Mouse (Mus musculus): Measurements from ENCODE around the gene Grid1.

Gene Grid1

GRCm38 (mm10) chr14:34837145-34837544 is 17.2 kb downstream of the Grid1 start:
- no peak for DNase-seq (ENCODE audit: low spot score in 2 of 2)

- DNase-seq (ENCODE audit: low spot score in 2 of 2) = no peak
Measured at GRCm38 (mm10) chr14:34838999-34839398, 19.1 kb downstream of the Grid1 start.

GRCm38 (mm10) chr14:34839898-34840297 is 20.0 kb downstream of the Grid1 start:
- no peak for DNase-seq (ENCODE audit: low spot score in 2 of 2)

DNA sequence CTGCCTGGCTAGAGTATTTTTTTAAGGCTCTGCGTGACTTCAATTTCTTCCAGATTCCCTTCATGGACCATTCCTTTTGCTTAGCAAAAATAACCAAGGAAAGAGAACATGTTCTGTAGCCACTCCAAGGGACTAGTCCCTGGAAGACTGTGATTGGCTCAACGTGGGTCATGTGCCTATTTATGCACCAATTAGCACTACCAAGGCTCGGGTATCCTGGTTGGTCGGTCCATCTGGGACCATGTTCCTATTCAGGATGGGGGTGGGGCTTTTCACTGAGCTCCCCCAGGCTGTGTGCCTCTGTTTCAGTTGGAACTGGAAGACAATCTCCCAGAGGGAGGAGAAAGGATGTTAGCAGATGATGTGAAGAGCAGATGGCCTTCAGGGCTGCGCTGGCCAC is 23.7 kb downstream of the Grid1 start:
- DNase-seq (ENCODE audit: low spot score in 2 of 2) = no peak

- no peak for DNase-seq (ENCODE audit: low spot score in 2 of 2)
Measured at GRCm38 (mm10) chr14:34844166-34844565, 24.3 kb downstream of the Grid1 start.

GRCm38 (mm10) chr14:34846799-34847198 is 26.9 kb downstream of the Grid1 start:
- no peak for DNase-seq (ENCODE audit: low spot score in 2 of 2)

DNA sequence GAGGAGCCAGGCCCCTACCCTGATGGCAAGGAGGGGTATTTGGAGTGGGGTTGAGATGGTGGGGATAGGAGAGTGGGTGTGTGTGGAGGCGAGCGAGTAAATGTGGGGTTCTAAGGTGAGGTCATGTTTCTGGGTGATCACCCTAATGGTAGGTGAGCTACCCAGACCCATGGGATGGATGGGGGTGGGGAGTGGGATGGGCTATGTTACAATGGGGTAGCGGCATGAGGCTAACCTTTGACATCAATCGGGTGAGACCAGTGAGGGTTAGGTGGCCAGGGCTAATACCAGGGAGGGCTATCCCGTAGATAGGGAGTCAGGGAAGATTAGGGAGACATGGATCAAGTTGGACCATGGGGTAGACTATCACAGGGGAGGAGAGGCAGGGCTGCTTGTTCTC is 27.7 kb downstream of the Grid1 start:
- no peak for DNase-seq (ENCODE audit: low spot score in 2 of 2)

- DNase-seq (ENCODE audit: low spot score in 2 of 2) = no peak
Measured at GRCm38 (mm10) chr14:34860891-34861780, 41.2 kb downstream of the Grid1 start.

GRCm38 (mm10) chr14:34867266-34867665 is 47.4 kb downstream of the Grid1 start:
- DNase-seq (ENCODE audit: low spot score in 2 of 2) = no peak

DNA sequence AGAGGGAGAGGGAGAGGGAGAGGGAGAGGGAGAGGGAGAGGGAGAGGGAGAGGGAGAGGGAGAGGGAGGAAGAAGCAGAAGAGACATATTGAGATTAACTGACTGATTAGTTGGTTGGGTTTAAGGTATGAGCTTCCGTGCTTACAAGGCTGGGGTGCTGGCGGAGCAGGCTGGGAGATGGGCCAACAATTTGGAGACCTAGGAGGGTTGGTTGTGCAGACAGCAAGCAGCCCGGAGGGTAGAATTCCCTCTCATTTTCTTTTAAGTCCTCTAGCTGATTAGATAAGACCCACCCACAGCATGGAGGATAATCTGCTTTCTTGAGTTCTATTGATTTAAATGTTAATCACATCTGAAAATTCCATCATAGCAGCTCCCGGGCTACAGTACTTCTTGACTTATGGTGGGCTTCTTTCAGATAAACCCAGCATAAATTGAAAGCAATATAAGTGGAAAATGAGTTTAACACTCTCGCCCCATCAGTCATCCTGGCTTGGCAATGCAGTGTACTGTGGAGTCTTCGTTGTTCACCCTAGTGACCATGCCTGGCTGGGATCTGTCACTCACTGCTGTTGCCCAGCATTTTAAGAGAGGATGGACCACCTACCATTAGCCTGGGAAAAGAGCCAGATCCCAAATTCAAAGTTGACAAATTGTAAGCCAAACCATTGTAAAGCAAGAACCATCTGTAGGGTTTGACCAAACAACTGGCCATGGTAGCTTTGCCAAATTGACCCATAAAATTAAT is 48.8 kb downstream of the Grid1 start:
- DNase-seq (ENCODE audit: low spot score in 2 of 2) = no peak

- no peak for DNase-seq (ENCODE audit: low spot score in 2 of 2)
Measured at GRCm38 (mm10) chr14:34879996-34880395, 60.1 kb downstream of the Grid1 start.

DNA sequence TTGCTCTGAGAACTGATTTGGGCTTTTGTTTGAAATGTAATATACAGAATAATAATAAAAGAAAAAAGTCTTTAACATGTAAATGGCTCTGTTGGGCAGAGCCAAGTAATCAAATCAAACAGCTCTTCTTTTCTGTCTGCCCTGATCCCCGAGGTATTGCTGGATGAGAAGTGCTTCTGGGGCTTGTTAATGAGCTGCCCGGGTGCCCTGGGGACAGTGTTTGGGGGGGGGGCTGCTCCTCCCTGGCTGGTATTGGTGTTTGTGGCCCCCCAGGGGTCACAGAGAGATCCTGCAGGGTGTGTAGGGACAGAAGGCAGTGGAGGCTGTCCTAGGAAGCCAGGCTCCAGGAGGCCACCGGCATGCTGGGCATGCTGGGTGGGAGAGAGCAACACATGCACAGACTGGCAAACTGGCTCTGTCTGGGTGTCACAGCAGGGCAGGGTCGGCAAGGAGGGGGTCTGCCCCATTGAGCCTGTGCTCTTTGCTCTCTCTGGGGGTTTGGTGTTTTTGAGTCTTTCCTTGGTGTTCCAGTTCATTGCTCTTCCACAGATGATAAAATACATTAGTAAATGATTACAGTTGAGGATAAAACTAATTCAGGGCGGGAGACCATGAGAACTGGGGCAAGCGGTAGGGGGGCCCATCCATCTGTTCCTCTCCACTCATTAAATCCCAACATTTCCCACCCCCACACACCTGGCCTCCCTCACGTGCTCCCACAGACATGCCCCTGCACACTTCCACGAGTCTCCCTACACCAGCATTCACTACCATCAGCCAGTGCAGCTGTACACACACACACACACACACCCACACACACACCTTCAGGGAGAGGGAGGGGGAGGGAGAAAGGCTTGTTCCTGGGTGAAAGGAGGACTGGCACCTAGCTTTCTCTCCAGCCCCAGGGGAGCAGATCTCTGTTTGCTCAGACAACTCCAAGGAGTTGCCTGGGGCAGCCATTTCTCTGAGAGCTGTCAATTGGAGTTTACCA is 60.8 kb downstream of the Grid1 start:
- no peak for DNase-seq (ENCODE audit: low spot score in 2 of 2)

DNA sequence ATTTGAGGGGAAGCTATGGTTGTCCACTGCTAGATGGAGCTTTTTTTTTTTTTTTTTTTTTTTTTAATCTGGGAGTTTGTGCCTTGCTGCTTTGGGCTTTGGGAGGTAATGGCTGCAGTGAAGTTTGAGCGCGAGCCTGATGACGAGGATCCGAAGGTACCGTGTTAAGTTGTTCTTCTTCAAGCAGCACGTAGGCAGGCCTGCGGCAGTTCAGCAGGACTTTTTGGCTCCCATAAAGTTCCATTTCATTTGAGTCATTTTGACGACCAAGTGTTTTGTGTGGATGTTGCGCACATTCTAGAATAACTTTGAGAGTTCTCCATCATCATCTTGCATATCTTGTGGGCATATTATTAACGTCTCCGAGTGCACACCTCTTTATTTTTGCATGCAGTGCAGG is 64.3 kb downstream of the Grid1 start:
- DNase-seq (ENCODE audit: low spot score in 2 of 2) = no peak

DNA sequence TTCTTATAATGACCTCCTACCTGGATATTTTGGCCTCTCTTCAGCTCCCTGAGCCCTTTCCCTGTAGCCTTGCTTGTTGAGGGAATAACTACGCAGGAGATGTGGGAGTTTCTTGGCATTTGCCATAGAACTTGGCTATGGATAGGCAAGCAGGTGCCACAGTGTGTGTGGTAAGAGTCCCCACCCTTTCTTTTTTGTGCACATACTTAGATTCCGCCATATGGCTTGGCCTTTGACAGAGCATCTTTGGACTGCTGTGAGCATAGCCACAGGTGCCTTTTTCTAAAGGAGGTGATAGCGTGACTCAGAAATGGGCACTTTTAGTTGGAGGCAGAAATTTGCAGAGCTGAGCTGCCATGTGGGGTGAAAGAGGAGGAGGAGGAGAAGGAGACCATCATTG is 64.7 kb downstream of the Grid1 start:
- DNase-seq (ENCODE audit: low spot score in 2 of 2) = no peak

- no peak for DNase-seq (ENCODE audit: low spot score in 2 of 2)
Measured at GRCm38 (mm10) chr14:34891769-34892532, 72.0 kb downstream of the Grid1 start.

- DNase-seq (ENCODE audit: low spot score in 2 of 2) = no peak
Measured at GRCm38 (mm10) chr14:34896253-34896982, 76.5 kb downstream of the Grid1 start.

- no peak for DNase-seq (ENCODE audit: low spot score in 2 of 2)
Measured at GRCm38 (mm10) chr14:34903854-34904253, 83.9 kb downstream of the Grid1 start.

- no peak for DNase-seq (ENCODE audit: low spot score in 2 of 2)
Measured at GRCm38 (mm10) chr14:34905697-34906096, 85.8 kb downstream of the Grid1 start.

- no peak for DNase-seq (ENCODE audit: low spot score in 2 of 2)
Measured at GRCm38 (mm10) chr14:34908366-34908765, 88.5 kb downstream of the Grid1 start.

GRCm38 (mm10) chr14:34908804-34909203 is 88.9 kb downstream of the Grid1 start:
- DNase-seq (ENCODE audit: low spot score in 2 of 2) = no peak
